Mouse (Mus musculus) thymus, postnatal 4 days (tissue): ENCODE measurements around the gene Arhgap10.

Experiments
- DNase-seq: peaks from one replicate; pipeline ENCODE4 v3.0.0; 2021

Gene Arhgap10

GRCm38 (mm10) chr8:77517301-77518200, at the start of gene Arhgap10:
Gene Arhgap10 (minus strand): TSS chr8:77517953.
- peak; percentile 86 for DNase-seq

GRCm38 (mm10) chr8:77561441-77561840, 43.7 kb upstream of the Arhgap10 start:
- no peak for DNase-seq

GRCm38 (mm10) chr8:77552491-77552890, 34.7 kb upstream of the Arhgap10 start:
- DNase-seq = no peak

GRCm38 (mm10) chr8:77549881-77550580, 32.3 kb upstream of the Arhgap10 start:
- peak; percentile 30 for DNase-seq

- peak; percentile 97 for DNase-seq
Observed at GRCm38 (mm10) chr8:77549121-77549706, 31.5 kb upstream of the Arhgap10 start, which contains the start of gene Prmt9. Gene Prmt9 (plus strand): TSS chr8:77549397.

GRCm38 (mm10) chr8:77545616-77546015, 27.9 kb upstream of the Arhgap10 start:
- no peak for DNase-seq

- no peak for DNase-seq
Observed at GRCm38 (mm10) chr8:77544428-77544827, 26.7 kb upstream of the Arhgap10 start.

- DNase-seq = no peak
Observed at GRCm38 (mm10) chr8:77543152-77543777, 25.5 kb upstream of the Arhgap10 start.

- DNase-seq = no peak
Observed at GRCm38 (mm10) chr8:77538256-77538655, 20.5 kb upstream of the Arhgap10 start.

GRCm38 (mm10) chr8:77536821-77537220, 19.1 kb upstream of the Arhgap10 start:
- no peak for DNase-seq

GRCm38 (mm10) chr8:77535026-77535595, 17.4 kb upstream of the Arhgap10 start:
- peak; percentile 77 for DNase-seq

GRCm38 (mm10) chr8:77534358-77534992, 16.7 kb upstream of the Arhgap10 start:
- peak; percentile 32 for DNase-seq

- no peak for DNase-seq
Observed at GRCm38 (mm10) chr8:77526130-77526529, 8.4 kb upstream of the Arhgap10 start.

- no peak for DNase-seq
Observed at GRCm38 (mm10) chr8:77524906-77525305, 7.2 kb upstream of the Arhgap10 start.

GRCm38 (mm10) chr8:77524018-77524615, 6.4 kb upstream of the Arhgap10 start:
- DNase-seq = no peak

- no peak for DNase-seq
Observed at GRCm38 (mm10) chr8:77522984-77523383, 5.2 kb upstream of the Arhgap10 start.

- no peak for DNase-seq
Observed at GRCm38 (mm10) chr8:77521028-77521785, 3.5 kb upstream of the Arhgap10 start.

- DNase-seq = no peak
Observed at GRCm38 (mm10) chr8:77520601-77521000, 2.8 kb upstream of the Arhgap10 start.

- no peak for DNase-seq
Observed at GRCm38 (mm10) chr8:77518201-77519115, 705 bp upstream of the Arhgap10 start.

GRCm38 (mm10) chr8:77516845-77517244, 908 bp downstream of the Arhgap10 start:
- peak; percentile 32 for DNase-seq
